ENCODE assay signal across 8 mouse cellular contexts in genomic region chr6:54565665-54566545, GRCm38 (mm10). TPM values are rescaled to one million over a fixed set of nuclear protein-coding genes. Genes with fewer than 3 reads are reported as not detected.
A peak's percentile ranks its signal among the peaks of the same experiment; 100 is the strongest.
DNase-seq lines count a peak whose midpoint lies in the region; ATAC-seq and TF ChIP-seq lines count a peak whose summit lies in the region.

Scrn1 (minus strand) TSS chr6:54566489.

- no peaks in the 10 kb centered on the region for H3K36me3 ChIP-seq in ES-E14 (ENCODE audit: control insufficient read depth, insufficient read depth, low read length, poor library complexity, severe bottlenecking)
- H3K36me3 ChIP-seq in forebrain, embryonic 14.5 days (ENCODE audit: control insufficient read depth, insufficient read depth, low read length): no peaks in the 10 kb centered on the region
- H3K36me3 ChIP-seq in heart, embryonic 16.5 days (ENCODE audit: control insufficient read depth, insufficient read depth): no peaks in the 10 kb centered on the region
- no peaks in the 10 kb centered on the region for H3K36me3 ChIP-seq in liver, embryonic 13.5 days
- H3K36me3 ChIP-seq in neural tube, embryonic 13.5 days: no peaks in the 10 kb centered on the region

- no peaks in the 10 kb centered on the region for H3K9me3 ChIP-seq in ES-E14 (ENCODE audit: control insufficient read depth, insufficient read depth, low read depth, low read length)
- H3K9me3 ChIP-seq in forebrain, embryonic 14.5 days (replicated peaks; ENCODE audit: control insufficient read depth, low read length): no peaks in the 10 kb centered on the region
- no peaks in the 10 kb centered on the region for H3K9me3 ChIP-seq in heart, embryonic 16.5 days (replicated peaks; ENCODE audit: control insufficient read depth, low read length)
- H3K9me3 ChIP-seq in liver, embryonic 13.5 days (replicated peaks): no peaks in the 10 kb centered on the region
- no peaks in the 10 kb centered on the region for H3K9me3 ChIP-seq in neural tube, embryonic 13.5 days

- in situ Hi-C loops in ES-E14 (cut with MboI; ENCODE audit: low sequenced_read_pairs in 2 of 2, unreplicated experiment in 2 of 2): no loop called here

- under 1% methylated on average over 58 of the region's 60 CpGs for WGBS in forebrain, embryonic 14.5 days
- 2% methylated on average over 60 of the region's 60 CpGs for WGBS in heart, embryonic 16.5 days
- 1% methylated on average over 60 of the region's 60 CpGs for WGBS in liver, embryonic 13.5 days (ENCODE audit: insufficient replicate concordance)
- WGBS in neural tube, embryonic 13.5 days: under 1% methylated on average over 60 of the region's 60 CpGs

- peak within 1 kb of the TSS; percentile 9 for H3K9ac ChIP-seq in ES-E14 (ENCODE audit: insufficient read depth, low read depth, low read length, poor library complexity, severe bottlenecking)
- peak within 1 kb of the TSS; percentile 94 for H3K9ac ChIP-seq in forebrain, embryonic 14.5 days (ENCODE audit: low read length)
- H3K9ac ChIP-seq in heart, embryonic 16.5 days (ENCODE audit: low read length): peak within 1 kb of the TSS; percentile 64
- H3K9ac ChIP-seq in liver, embryonic 13.5 days: no peak within 1 kb of the TSS; the same call in 1 of the 2 replicates
- peak within 1 kb of the TSS; percentile 89 for H3K9ac ChIP-seq in neural tube, embryonic 13.5 days

- peak; percentile 54 for DNase-seq in ES-E14 (ENCODE audit: low read depth, low spot score)
- DNase-seq in forebrain, embryonic 14.5 days (ENCODE audit: low spot score): peak; percentile 93
- peak; percentile 76 to 82 for DNase-seq in kidney, postnatal 4 days
- peak; percentile 2 for DNase-seq in liver, embryonic 13.5 days
- peak; percentile 36 for DNase-seq in thymus, postnatal 25 days

- H3K27ac ChIP-seq in ES-E14 (ENCODE audit: insufficient read depth, low read depth, low read length, poor library complexity, severe bottlenecking): no peak within 1 kb of the TSS
- peak within 1 kb of the TSS; percentile 93 for H3K27ac ChIP-seq in forebrain, embryonic 14.5 days (ENCODE audit: low read depth, low read length)
- H3K27ac ChIP-seq in heart, embryonic 16.5 days (ENCODE audit: low read length): no peak within 1 kb of the TSS
- no peak within 1 kb of the TSS for H3K27ac ChIP-seq in liver, embryonic 13.5 days
- peak within 1 kb of the TSS; percentile 95 for H3K27ac ChIP-seq in neural tube, embryonic 13.5 days (replicated peaks)

- peak; percentile 56 for ATAC-seq in cerebellum, adult (ENCODE audit: insufficient number of reproducible peaks, low FRiP score, low TSS enrichment)
- ATAC-seq in forebrain, embryonic 14.5 days: peak; percentile 85
- ATAC-seq in heart, embryonic 16.5 days (replicated peaks; ENCODE audit: extremely low read depth, insufficient read depth, low FRiP score): peak; percentile 76
- ATAC-seq in liver, embryonic 13.5 days (ENCODE audit: low read depth): no peak
- peak; percentile 91 for ATAC-seq in neural tube, embryonic 13.5 days (ENCODE audit: low read depth)

- no peaks in the 10 kb centered on the region for H3K27me3 ChIP-seq in forebrain, embryonic 14.5 days (replicated peaks; ENCODE audit: control insufficient read depth, insufficient read depth, low read length)
- H3K27me3 ChIP-seq in heart, embryonic 16.5 days (ENCODE audit: control insufficient read depth, insufficient read depth, low read length): no peaks in the 10 kb centered on the region; the same call in 1 of the 2 replicates
- H3K27me3 ChIP-seq in liver, embryonic 13.5 days: peaks cover 49% of the 10 kb centered on the region
- no peaks in the 10 kb centered on the region for H3K27me3 ChIP-seq in neural tube, embryonic 13.5 days

- peak within 1 kb of the TSS; percentile 76 for H3K4me2 ChIP-seq in forebrain, embryonic 14.5 days (ENCODE audit: low read length)
- peak within 1 kb of the TSS; percentile 87 for H3K4me2 ChIP-seq in heart, embryonic 16.5 days (ENCODE audit: low read depth, low read length)
- H3K4me2 ChIP-seq in liver, embryonic 13.5 days: peak within 1 kb of the TSS; percentile 69
- H3K4me2 ChIP-seq in neural tube, embryonic 13.5 days: peak within 1 kb of the TSS; percentile 80

- peak within 1 kb of the TSS; percentile 49 to 63 for H3K4me3 ChIP-seq in ES-E14 (ENCODE audit: insufficient read depth in 1 of 2, low read depth in 1 of 2, low read length in 2 of 2, poor library complexity in 1 of 2, severe bottlenecking in 1 of 2)
- peak within 1 kb of the TSS; percentile 84 for H3K4me3 ChIP-seq in forebrain, embryonic 14.5 days (ENCODE audit: low read depth, low read length)
- H3K4me3 ChIP-seq in heart, embryonic 16.5 days (ENCODE audit: low read length): peak within 1 kb of the TSS; percentile 59
- H3K4me3 ChIP-seq in liver, embryonic 13.5 days (replicated peaks): peak within 1 kb of the TSS; percentile 50
- peak within 1 kb of the TSS; percentile 68 for H3K4me3 ChIP-seq in neural tube, embryonic 13.5 days

- H3K4me1 ChIP-seq in ES-E14 (ENCODE audit: control insufficient read depth in 2 of 2, insufficient read depth in 2 of 2, low read length in 2 of 2, poor library complexity in 1 of 2): 0 out of 4 replicates have a peak, but pooled peaks cover 0 to 4% of the 10 kb centered on the region in 2 experiments
- peaks cover 53% of the 10 kb centered on the region for H3K4me1 ChIP-seq in forebrain, embryonic 14.5 days (ENCODE audit: control insufficient read depth, insufficient read depth, low read length)
- peaks cover 6% of the 10 kb centered on the region for H3K4me1 ChIP-seq in heart, embryonic 16.5 days (ENCODE audit: control insufficient read depth, insufficient read depth, low read length)
- H3K4me1 ChIP-seq in liver, embryonic 13.5 days (replicated peaks): peaks cover 13% of the 10 kb centered on the region
- H3K4me1 ChIP-seq in neural tube, embryonic 13.5 days (replicated peaks): peaks cover 80% of the 10 kb centered on the region

TF ChIP-seq in ES-E14, 5 proteins besides CTCF, POLR2A, EP300 and RAD21:
- TF ChIP-seq ZC3H11A (IDR thresholded peaks at IDR 0.05; ENCODE audit: borderline replicate concordance, low read depth, low read length) (no peak), CHD2 (IDR thresholded peaks at IDR 0.05; ENCODE audit: low read depth, low read length) (no peak), MAFK (IDR thresholded peaks at IDR 0.05; ENCODE audit: insufficient read depth, low read depth, low read length) (no peak), HCFC1 (IDR thresholded peaks at IDR 0.05; ENCODE audit: borderline replicate concordance, insufficient read depth, low read length) (no peak), ZNF384 (IDR thresholded peaks at IDR 0.05; ENCODE audit: low read depth, low read length) (no peak)

RNA-seq across cellular contexts. Expression of gene Scrn1, which starts in this region (rescaled TPM):
- 4.9 and 8.9 TPM in 2 replicates for total RNA-seq in ES-E14 (2012; rRNA removed)
- polyA plus RNA-seq in forebrain, embryonic 14.5 days (2014; fragmentation: Nextera tagmentation; extraction: Ambion mirVana): 125 and 134 TPM in 2 replicates
- 5.1 and 6.3 TPM in 2 replicates for polyA plus RNA-seq in heart, embryonic 16.5 days (2015; fragmentation: Nextera tagmentation; extraction: Ambion mirVana)
- polyA plus RNA-seq in liver, embryonic 13.5 days (2015; fragmentation: Nextera tagmentation; extraction: Ambion mirVana): 0.22 and 0.54 TPM in 2 replicates
- polyA plus RNA-seq in neural tube, embryonic 13.5 days (2015; fragmentation: Nextera tagmentation; extraction: Ambion mirVana): 95.5 and 102 TPM in 2 replicates

Comparison
In these comparisons a context has a peak if more than half of its experiments do, and no peak if none do; other contexts are left out.
1. RNA of gene Scrn1 (polyA plus RNA-seq): 125 to 134 TPM in forebrain, embryonic 14.5 days and 95.5 to 102 TPM in neural tube, embryonic 13.5 days; 5.1 to 6.3 TPM in heart, embryonic 16.5 days and 0.22 to 0.54 TPM in liver, embryonic 13.5 days; every median in the first group is over 10 times any median in the second.
2. Peak in DNase-seq, H3K4me3 ChIP-seq and H3K4me2 ChIP-seq in liver, embryonic 13.5 days; RNA of the gene not detected or under 1 TPM.
3. DNase-seq: peak in every context shown above with its lines; median percentile 93 in forebrain, embryonic 14.5 days; 79 in kidney, postnatal 4 days; 54 in ES-E14; 36 in thymus, postnatal 25 days; 2 in liver, embryonic 13.5 days.
4. H3K27ac ChIP-seq: peak in forebrain, embryonic 14.5 days (single experiment) and neural tube, embryonic 13.5 days (single experiment); none in ES-E14 (single experiment), heart, embryonic 16.5 days (single experiment) and liver, embryonic 13.5 days (single experiment).
5. Peak in every context shown above with its lines, with median percentiles within 50 percentile points of each other: H3K4me3 ChIP-seq and H3K4me2 ChIP-seq.